Mouse (Mus musculus) layer of hippocampus, adult 11-12 months (tissue): ENCODE results near the gene Sc5d.

Experiments
- DNase-seq: peaks from one replicate; pipeline ENCODE4 v3.0.0; 2022; ENCODE audit warnings: low spot score

Gene Sc5d

DNA sequence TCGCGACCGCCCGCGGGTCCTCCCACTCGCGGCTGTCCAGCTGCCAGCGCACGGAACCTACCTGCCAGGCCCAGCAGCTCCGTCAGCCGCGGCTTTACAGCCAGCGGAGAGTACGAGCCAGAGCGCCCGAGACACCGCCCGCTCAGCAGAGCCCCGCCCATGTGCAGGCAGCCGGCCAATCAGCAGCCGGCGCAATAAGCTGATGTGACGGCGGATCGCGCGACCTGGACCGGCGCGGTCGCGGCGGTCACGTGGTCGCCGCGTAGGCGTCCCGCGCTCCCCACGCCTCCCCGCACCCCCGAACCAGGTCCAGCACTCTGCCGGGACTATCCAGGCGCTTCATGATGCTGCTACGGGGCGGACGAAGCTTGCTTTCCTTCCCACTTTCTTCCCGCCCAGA, at the start of gene Sc5d:
TSS of gene Sc5d (minus strand) at position 112 of the 400 bp plus-strand sequence.
- DNase-seq: peak; percentile 95

- no peak for DNase-seq
Observed at GRCm38 (mm10) chr9:42311311-42311710, 47.3 kb upstream of the Sc5d start.

- no peak for DNase-seq
Observed at GRCm38 (mm10) chr9:42303894-42304293, 39.8 kb upstream of the Sc5d start.

GRCm38 (mm10) chr9:42301082-42301633, 37.1 kb upstream of the Sc5d start:
- DNase-seq: no peak

GRCm38 (mm10) chr9:42296297-42296922, 32.4 kb upstream of the Sc5d start:
- DNase-seq: no peak

DNA sequence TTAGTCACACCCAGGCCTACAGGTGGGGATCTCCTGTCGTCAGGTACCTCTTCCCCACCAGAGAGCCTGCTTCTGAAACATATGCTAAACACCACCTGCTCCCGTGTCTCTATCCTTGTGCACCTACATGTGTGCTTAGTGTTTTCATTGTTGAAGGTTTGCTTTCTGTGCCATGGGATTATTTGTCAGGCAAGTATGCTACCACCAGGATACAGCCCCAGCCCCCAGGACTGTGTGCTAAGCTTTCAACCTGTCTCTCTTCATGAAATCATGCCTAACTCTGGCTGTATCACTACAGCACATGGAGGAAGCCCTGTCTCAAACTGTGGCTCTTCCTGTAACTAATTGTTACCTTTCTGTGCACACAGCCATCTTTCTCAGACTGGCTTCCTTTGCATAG, 30.1 kb upstream of the Sc5d start:
- DNase-seq: no peak

GRCm38 (mm10) chr9:42293596-42293995, 29.5 kb upstream of the Sc5d start:
- DNase-seq: no peak

GRCm38 (mm10) chr9:42293051-42293450, 29.0 kb upstream of the Sc5d start:
- no peak for DNase-seq

DNA sequence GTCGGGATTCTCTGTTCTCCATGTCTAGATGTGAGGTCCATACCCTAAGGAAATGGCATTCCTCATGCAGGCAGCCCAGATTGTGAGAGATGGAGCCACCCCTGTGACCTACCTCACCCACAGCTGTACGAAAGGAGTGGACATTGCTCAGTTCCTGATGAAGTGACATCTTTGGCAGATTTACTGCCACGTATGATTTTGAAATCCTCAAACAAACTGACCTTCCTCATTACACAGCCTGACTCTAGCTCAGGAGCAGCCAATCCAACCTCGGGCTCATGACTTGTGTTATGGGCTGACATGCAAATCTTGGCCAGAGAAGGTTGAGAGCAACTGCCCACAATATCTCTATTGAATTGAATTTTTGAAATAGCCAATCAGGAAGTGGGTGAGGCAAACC, 15.6 kb upstream of the Sc5d start:
- DNase-seq: no peak

GRCm38 (mm10) chr9:42278046-42278445, 14.0 kb upstream of the Sc5d start:
- DNase-seq: no peak

GRCm38 (mm10) chr9:42277606-42278005, 13.6 kb upstream of the Sc5d start:
- no peak for DNase-seq

GRCm38 (mm10) chr9:42277162-42277561, 13.1 kb upstream of the Sc5d start:
- DNase-seq: no peak

GRCm38 (mm10) chr9:42275761-42276145, 11.7 kb upstream of the Sc5d start:
- no peak for DNase-seq

DNA sequence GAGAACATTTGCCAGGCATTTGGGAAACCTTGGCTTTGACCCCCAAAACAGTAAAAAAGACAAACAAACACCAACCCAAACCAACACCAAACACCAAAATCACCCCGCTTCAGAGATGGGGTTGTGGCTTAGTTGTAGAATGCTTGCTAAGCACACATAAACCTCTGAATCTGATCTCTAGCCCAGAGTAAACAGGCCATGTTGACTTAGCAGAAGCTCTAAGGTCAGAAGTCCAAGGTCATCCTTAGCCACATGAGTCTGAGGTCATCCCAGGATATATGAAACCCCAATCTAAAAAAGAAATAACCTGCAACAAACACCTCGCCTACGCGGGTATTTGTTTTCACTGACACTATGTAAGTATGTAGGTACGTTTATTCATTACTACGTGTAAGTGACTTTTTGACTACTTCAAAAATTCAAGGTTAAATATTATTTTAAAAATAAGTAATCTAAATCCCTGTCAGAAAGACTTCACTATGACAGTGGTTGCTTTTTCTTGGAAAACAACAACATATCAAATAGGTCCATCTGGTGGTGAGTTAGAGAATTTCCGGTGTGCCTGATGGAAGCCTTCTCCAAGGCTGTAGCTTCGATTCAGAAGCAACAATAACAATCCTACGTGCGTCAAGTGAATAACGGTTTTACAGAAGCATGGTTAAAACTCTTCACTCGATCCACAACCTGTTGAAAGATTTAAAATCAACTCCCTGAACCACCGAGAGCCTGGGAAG, 11.1 kb upstream of the Sc5d start:
- DNase-seq: peak; percentile 33

DNA sequence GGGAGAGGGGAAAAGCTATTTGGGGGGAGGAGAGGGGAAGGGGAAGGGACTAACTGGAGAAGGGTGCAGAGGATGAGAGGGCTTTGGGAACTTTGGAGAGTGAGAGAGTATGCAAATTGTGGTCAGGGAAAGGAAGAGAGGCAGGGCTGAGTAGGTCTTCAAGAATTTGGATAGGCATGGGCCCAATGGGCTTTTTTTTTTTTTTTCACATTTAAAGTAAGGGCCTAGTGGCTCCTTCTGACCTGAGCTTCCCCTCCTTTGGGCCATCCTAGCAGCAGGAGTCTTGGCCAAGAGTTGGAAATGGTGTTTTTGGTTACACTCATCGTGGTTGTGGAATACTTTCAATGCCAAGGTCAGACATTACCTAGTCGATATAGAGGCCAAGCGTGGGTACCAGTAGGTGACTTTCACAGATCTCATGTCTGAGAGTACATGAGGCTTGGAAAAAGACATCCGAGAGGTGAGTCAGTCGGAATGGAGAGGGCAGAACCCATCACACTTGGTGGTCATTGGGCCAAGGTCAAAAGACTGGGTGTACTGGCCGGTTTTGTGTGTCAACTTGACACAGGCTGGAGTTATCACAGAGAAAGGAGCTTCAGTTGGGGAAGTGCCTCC, 9.7 kb upstream of the Sc5d start:
- no peak for DNase-seq

- no peak for DNase-seq
Observed at GRCm38 (mm10) chr9:42273174-42273573, 9.1 kb upstream of the Sc5d start.

GRCm38 (mm10) chr9:42272690-42273089, 8.6 kb upstream of the Sc5d start:
- no peak for DNase-seq

GRCm38 (mm10) chr9:42271456-42271855, 7.4 kb upstream of the Sc5d start:
- DNase-seq: no peak

DNA sequence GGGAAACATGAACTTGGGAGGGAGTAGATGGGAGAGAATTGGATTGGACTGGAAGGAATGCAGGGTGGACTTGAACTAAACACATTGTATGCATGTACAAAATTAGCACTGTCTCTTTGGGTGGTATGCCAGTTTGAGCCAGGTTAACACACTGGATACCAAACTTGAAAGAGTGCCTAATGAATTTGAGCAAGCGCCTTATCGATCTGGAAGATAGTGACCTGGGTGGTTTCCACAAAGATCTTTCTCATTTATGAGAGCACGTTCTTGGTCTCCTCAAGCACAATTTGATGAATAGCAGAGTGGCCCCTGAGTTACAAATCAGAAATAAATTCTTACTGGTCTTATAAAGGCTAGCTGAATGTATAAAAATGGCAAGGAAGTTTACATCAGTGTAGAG, 6.6 kb upstream of the Sc5d start:
- no peak for DNase-seq

GRCm38 (mm10) chr9:42270081-42270480, 6.0 kb upstream of the Sc5d start:
- DNase-seq: no peak

DNA sequence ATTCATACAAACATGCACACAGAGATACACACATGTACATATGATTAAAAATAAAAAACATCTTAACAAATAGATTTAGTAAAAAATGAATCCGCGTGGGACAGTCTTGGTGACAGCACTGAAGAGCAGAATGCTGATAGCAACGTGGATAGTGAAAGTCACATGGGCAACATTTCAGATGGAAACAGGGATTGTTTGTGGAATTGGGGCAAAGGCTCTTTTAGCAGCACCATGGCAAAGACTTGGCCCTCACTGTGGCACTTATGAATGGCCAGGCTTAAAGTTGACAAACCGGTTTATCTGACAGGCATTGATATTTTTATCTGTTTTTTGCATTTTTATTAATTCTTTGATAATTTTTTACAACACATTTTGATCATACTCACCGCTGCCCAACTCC, 4.3 kb upstream of the Sc5d start:
- DNase-seq: no peak

DNA sequence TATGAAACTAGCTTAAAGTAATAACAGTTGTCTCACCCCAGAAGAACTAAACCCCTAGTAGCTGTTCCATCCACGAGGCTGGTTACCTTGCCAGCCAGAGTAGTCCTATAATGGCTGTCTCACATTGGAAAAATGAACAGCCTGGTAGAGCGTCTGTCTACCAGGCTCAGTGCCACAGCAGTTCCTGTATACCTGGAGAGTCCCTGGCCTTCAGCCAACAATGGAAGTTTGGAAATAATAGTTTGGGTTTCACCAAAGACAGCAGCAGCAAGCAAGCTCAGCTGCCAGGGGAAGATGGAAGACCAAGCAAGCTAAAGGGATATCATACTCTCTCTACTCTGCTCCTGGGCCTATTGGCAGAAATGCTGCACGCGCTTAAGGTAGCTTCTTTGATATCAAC, 1.3 kb upstream of the Sc5d start:
- DNase-seq: peak; percentile 22

DNA sequence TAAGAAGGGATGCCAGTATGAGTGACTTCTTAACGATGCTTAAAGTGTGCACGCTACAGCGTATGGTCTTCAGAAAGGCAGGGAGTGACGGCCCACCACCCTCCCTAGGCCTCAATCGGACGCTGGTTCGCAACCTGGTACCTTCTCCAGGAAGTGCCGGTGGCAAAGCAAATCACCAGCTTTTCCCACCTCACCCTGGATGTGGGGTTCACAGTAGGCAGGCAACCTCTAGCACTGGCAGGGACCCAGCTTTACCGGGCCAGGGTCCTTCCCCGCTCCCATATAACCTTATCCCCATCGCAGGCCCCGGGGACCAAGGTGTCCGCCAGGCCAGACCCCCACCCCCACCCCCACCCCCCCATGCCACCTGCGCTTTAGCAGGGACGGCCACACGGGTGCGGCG, 346 bp downstream of the Sc5d start:
- peak; percentile 24 for DNase-seq
